Mouse (Mus musculus) spleen, adult 2 months (tissue): ENCODE results near the gene Usp5. TPM values are rescaled to one million over a fixed set of nuclear protein-coding genes. Genes with fewer than 3 reads are reported as not detected.
"Not testable (repeated sequence)": the region's sequence is repeated elsewhere in the genome, so short reads cannot be mapped to it uniquely, and the experiment has no call there.

Source experiments
- DNase-seq, 2 experiments: peaks; one replicate each; pipeline versions ENCODE4 v3.0.0 to v3.0.0-alpha.2; 2012 to 2021; ENCODE audit warnings: low spot score in 2 of 2, low read depth in 1 of 2
- H3K27ac ChIP-seq: fragments of 200-500 bp; 2 replicates; pipeline ENCODE4 v1.5.1; 2012; ENCODE audit warnings: low read length, inconsistent platforms; ENCODE audit not compliant: insufficient read depth
- H3K27me3 ChIP-seq: fragments of 200-500 bp; 2 replicates; pipeline ENCODE4 v1.6.1; 2012; ENCODE audit warnings: mild to moderate bottlenecking, moderate library complexity, low read length, inconsistent platforms; ENCODE audit not compliant: control insufficient read depth, insufficient read depth
- H3K36me3 ChIP-seq: fragments of 200-500 bp; 2 replicates; pipeline ENCODE4 v1.6.1; 2012; ENCODE audit warnings: mild to moderate bottlenecking, low read length, inconsistent platforms; ENCODE audit not compliant: control insufficient read depth, insufficient read depth
- H3K4me1 ChIP-seq: fragments of 200-500 bp; 2 replicates; pipeline ENCODE4 v1.6.1; 2011; ENCODE audit warnings: inconsistent platforms; ENCODE audit not compliant: control insufficient read depth, insufficient read depth, insufficient read length
- H3K4me3 ChIP-seq: fragments of 200-500 bp; 2 replicates; pipeline ENCODE4 v1.5.1; 2011; ENCODE audit warnings: mild to moderate bottlenecking, inconsistent platforms; ENCODE audit not compliant: insufficient read depth, insufficient read length; ENCODE audit errors: extremely low read depth
- CTCF ChIP-seq: fragments of 200-500 bp; IDR thresholded peaks from 2 replicates; pipeline ENCODE4 v1.5.1; 2011; ENCODE audit warnings: mild to moderate bottlenecking, inconsistent platforms; ENCODE audit not compliant: insufficient read depth, insufficient read length, insufficient replicate concordance; ENCODE audit errors: extremely low read depth
- POLR2A ChIP-seq: fragments of 200-500 bp; IDR thresholded peaks from 2 replicates; pipeline ENCODE4 v1.6.1; 2011; ENCODE audit warnings: low read depth, low read length, inconsistent platforms
- WGBS: fragments of 180-500 bp; shearing (Covaris S2); methylation state at CpG from one replicate; pipeline ENCODE4 v1.1.7; 2018; 5-methylcytosine and 5-hydroxymethylcytosine counted together
- polyA plus RNA-seq: library from polyadenylated mRNA; depleted of rRNA; stranded (reverse); fragments of >200 nt; gene quantifications from 2 replicates; pipeline ENCODE4 v1.2.3, GENCODE M21; 2012

The Usp5 gene
- polyA plus RNA-seq, 1 experiment, result 53.8 TPM

- 91% methylated on average over 4 of the region's 4 CpGs for WGBS
- Histone ChIP-seq H3K27ac (no peak overlapping the region), H3K36me3 (peaks cover 4% of the 10 kb centered on the region), H3K27me3 (no peaks in the 10 kb centered on the region), H3K4me3 (no peak overlapping the region), H3K4me1 (peaks cover 7% of the 10 kb centered on the region; the same call in 1 of the 2 replicates)
- TF ChIP-seq POLR2A (no peak), CTCF (no peak)
- DNase-seq, result no peak
Measured at GRCm38 (mm10) chr6:124811403-124811665, 17.9 kb downstream of the Usp5 start.

GRCm38 (mm10) chr6:124810566-124811402 is 18.5 kb downstream of the Usp5 start:
- not testable (repeated sequence) for H3K36me3 ChIP-seq, H3K4me1 ChIP-seq, DNase-seq, H3K27me3 ChIP-seq, H3K4me3 ChIP-seq, H3K27ac ChIP-seq
- 89% methylated on average over 11 of the region's 11 CpGs for WGBS

GRCm38 (mm10) chr6:124809775-124810538 is 19.3 kb downstream of the Usp5 start:
- Histone ChIP-seq H3K27me3 (no peaks in the 10 kb centered on the region), H3K4me3 (peak overlapping the region; percentile 36; the same call in 1 of the 2 replicates), H3K36me3 (peaks cover 4% of the 10 kb centered on the region), H3K4me1 (peaks cover 12% of the 10 kb centered on the region), H3K27ac (no peak overlapping the region)
- no peak for TF ChIP-seq POLR2A
- no peak for TF ChIP-seq CTCF
- no peak for DNase-seq
- 71% methylated on average over 14 of the region's 14 CpGs for WGBS

GRCm38 (mm10) chr6:124809052-124809774 is 20.1 kb downstream of the Usp5 start:
- peak in 1 of 2 experiments; percentile 74 for DNase-seq
- Histone ChIP-seq H3K36me3 (peaks cover 4% of the 10 kb centered on the region), H3K27me3 (no peaks in the 10 kb centered on the region), H3K4me1 (peaks cover 8% of the 10 kb centered on the region), H3K27ac (peak overlapping the region; percentile 64), H3K4me3 (peak overlapping the region; percentile 77)
- under 1% methylated on average over 35 of the region's 35 CpGs for WGBS
- TF ChIP-seq CTCF (peak; percentile 47; the same call in 1 of the 2 replicates), POLR2A (no peak)

GRCm38 (mm10) chr6:124808358-124809012 is 20.8 kb downstream of the Usp5 start, which contains the start of gene Spsb2:
Gene Spsb2 (plus strand): TSS chr6:124808661.
- peaks cover 8% of the 10 kb centered on the region for H3K4me1 ChIP-seq
- no peaks in the 10 kb centered on the region for H3K27me3 ChIP-seq
- H3K36me3 ChIP-seq, result peaks cover 4% of the 10 kb centered on the region
- H3K27ac ChIP-seq, result peak within 1 kb of the TSS; percentile 64
- WGBS, result 6% methylated on average over 29 of the region's 29 CpGs
- peak in 1 of 2 experiments; percentile 58 for DNase-seq
- H3K4me3 ChIP-seq, result peak within 1 kb of the TSS; percentile 77
- no peak for TF ChIP-seq CTCF
- TF ChIP-seq POLR2A, result no peak

GRCm38 (mm10) chr6:124807986-124808357 is 21.3 kb downstream of the Usp5 start:
- no peaks in the 10 kb centered on the region for H3K27me3 ChIP-seq
- no peak overlapping the region for H3K4me3 ChIP-seq
- peak overlapping the region; percentile 14; the same call in 1 of the 2 replicates for H3K27ac ChIP-seq
- WGBS, result 90% methylated on average over 6 of the region's 6 CpGs
- no peak for TF ChIP-seq POLR2A
- no peak for TF ChIP-seq CTCF
- H3K36me3 ChIP-seq, result peaks cover 4% of the 10 kb centered on the region
- H3K4me1 ChIP-seq, result peaks cover 8% of the 10 kb centered on the region
- no peak for DNase-seq
